Mouse (Mus musculus) right cerebral cortex, postnatal 25 days (tissue): ENCODE data around the gene Stim1.
"Not testable (repeated sequence)": the region's sequence is repeated elsewhere in the genome, so short reads cannot be mapped to it uniquely, and the experiment has no call there.

Source experiments
- DNase-seq: peaks from one replicate; pipeline ENCODE4 v3.0.0; 2022

The Stim1 gene

DNA sequence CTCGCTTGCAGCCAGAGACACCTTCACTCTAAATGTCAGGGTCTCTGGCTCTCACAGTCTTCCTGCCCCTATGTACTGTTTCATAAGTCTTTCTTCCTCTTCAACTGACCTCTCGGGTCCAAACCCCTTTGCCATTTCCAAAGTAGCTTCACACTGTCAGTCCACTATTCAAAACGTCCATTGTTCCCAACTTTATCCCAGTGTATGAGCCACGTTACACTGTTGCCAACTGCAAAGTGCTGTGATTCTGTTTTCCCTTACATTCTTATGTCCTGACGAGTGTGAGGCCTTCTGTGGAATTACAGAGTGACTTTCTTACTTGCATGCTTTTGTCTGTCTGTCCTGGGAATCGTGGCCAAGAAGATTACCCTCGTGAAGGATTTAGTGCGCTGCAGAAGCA is 200.0 kb downstream of the Stim1 start:
- DNase-seq, result no peak

DNA sequence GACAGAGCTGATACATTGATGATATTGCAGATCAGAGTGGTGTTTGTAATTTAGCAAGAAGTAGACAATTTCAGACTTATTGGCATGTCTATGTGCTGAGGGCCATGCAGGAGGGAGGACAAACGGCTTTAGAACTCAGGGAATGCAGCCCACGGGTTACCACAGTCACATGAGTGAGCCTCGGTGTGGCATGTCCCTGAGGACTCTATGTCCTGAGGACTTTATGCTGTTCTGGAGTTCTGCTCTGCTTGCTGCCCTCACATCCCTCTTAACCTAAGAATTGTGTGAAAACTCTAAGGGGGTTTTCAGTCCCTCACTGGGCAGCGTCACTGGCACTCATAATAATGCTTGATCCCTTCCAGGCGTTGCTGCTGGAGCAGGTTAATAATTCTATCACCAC is 205.1 kb downstream of the Stim1 start:
- DNase-seq, result no peak

DNA sequence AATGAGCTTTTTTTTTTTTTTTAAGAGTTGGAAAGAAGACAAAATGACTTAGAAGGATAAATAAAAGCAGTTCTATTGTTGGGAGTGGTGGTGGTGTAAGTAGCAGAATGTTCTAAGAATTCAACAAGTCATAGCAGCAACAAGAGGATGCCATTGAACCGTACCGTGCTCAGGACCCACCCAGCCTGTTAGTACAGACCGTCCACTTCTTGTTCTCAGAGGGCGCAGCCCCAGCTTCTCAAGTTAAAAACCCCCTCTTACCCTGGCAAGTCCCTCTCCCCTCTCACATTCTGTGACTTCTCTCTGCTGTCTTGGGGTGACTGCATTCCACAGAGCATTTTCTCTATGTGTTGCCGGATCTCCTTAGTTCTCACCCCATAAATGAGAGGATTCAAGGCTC is 209.0 kb downstream of the Stim1 start:
- no peak for DNase-seq

DNA sequence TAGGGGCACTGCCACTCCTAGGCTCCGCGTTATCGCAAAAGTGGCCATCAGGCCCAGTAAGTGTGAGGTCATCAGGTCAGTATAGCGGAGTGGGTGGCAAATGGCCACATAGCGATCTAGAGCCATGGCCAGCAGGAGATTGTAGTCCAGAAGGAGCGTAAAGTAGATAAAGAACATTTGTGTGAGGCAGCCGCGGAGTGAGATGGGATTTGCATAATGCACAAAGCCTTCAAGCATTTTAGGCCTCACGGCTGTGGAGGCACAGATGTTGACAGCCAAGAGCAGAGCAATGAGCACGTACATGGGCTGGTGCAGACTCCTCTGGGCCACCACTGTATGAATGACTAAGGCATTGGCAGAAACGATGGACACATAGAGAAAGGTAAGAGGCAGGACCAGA is 209.8 kb downstream of the Stim1 start:
- DNase-seq, result no peak

DNA sequence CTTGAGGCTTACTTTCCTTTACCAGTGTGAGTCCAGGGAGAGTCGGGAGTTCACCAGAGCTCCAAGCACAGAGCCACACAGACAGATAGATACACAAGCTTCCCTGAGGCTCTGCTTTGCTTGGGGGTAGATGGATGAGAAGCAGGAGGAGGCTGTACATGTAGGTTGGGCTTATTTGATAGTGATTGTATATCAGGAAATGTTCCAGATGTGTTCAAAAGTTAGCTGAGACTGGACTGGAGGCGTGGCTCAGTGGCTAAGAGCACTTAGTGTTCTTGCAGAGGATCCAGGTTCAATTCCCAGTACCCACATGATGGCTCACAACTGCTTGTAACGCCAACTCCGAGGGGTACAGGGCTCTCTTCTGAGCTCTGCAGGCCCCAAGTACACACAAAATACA is 210.8 kb downstream of the Stim1 start:
- no peak for DNase-seq

DNA sequence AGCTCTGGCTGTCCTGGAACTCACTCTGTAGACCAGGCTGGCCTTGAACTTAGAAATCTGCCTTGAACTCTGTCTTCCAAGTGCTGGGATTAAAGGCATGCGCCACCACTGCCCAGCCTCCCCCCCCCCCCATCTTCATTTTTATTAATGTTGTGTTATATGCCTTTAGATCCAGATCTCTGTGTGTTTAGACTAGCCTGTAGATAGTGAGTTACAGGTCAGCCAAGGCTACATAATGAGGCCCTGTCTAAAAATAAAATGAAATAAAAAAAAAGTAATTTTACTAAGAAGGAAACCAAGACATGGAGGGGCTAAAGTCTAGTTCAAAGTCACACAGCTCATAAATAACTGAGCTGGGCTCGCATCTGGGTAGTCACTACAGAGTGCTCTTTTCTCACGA is 211.3 kb downstream of the Stim1 start:
- no peak for DNase-seq

DNA sequence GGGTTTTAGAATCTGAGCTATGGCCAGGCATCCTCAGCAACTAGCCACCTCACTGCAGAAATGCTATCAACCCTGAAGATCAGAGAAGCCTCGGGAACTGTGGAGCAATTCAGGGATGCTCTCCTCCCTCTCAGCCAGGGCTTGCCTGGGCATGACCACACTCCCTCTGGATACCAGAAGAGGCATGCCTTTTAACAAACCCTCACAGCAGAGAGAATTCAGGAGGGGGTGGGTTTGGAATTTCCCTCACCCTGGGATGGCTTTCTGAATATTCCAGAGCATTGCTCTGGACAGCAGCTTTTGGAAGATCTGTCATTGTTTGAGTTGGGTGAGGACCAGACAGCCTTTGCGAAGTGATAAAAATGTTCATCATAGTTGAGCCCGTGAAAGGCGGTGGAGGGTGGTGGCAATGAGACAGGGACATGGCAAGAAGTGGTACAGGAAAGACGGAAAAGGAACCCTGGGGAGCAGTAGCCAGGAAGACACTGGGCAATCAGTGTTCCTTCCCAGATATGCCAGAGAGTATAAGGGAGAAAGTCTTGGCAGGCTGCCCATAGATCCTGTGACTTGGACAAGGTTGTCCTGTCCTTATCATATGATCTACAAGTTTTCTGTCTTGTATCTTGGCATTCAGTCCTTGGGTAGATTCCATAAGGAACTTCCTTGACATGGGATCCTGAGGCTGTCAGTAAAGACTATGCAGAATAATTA is 211.9 kb downstream of the Stim1 start:
- no peak for DNase-seq

DNA sequence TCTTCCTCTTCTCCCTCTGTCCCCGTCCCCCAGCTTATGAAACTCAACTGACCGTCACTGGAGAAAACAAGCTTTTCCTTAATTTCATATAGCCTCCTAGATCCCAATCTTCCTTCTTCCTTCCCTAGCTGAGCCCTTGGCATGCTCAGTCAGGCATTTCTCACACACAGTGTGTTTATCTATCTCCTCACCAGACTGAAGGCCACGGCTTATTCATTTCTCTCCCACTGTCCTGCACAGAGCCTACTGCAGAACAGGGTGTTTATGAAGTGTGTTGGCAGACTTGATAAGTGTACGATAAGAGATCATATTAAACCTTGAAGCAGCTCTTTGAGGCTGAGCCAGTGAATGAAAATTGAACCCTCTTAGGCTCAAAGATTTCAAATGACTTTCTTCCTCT is 213.2 kb downstream of the Stim1 start:
- no peak for DNase-seq

DNA sequence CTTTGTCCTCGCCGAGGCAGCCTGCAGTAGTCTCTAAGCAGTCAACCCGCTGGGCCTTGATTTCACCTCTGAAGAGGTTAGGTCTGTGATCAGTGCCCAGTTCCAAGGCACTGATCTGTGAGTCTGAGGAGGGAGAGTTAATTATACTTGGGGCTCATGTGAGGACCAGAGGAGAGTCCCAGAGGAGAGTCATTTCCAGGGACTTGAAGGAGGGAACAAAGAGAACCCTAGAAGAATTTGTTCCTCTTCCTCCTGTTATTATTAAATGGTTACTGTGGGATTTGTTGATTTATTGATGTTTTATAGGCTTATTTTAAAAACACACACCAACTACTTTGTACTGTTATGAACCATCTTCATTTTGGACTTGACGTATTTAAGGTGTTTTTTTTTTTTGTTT is 214.0 kb downstream of the Stim1 start, which contains the start of gene Olfr543:
Olfr543 (minus strand) TSS at position 101 of the 400 bp plus-strand sequence.
- no peak for DNase-seq

DNA sequence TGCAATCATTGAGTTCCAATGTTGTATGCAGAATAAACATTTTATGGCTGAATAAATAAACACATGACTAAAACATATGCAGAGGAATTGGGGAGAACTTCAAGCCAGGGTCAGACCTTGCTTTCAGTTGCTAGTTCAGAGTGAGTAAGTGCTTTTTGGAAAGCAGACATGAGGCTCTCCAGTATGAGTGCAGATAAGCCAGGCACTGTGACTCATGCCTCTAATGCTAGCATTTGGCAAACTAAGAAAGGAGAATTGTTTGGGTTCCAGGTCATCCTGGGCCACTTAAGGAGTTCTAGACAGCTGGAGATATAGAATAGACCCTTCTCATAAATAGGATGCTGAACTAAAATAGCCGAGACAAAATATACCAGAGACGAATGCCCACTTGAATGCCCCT is 216.1 kb downstream of the Stim1 start:
- no peak for DNase-seq

DNA sequence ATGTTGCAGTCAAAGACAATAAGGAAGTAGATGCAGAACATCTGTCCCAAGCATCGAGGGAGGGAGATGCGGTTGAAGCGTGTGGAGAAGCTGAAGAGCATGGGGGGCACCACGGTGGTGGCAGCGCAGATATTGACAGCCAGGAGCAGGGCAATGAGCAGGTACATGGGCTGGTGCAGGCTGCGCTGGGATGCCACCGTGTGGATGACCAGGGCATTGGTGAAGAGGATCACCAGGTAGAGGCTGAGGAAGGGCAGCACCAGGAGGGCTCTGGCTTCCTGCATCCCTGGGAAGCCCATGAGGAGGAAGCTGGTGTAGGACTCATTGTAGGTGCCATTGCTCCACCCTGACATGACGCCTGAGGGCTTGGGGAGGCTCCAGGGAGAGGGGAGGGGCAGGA is 217.2 kb downstream of the Stim1 start:
- not testable (repeated sequence) for DNase-seq

DNA sequence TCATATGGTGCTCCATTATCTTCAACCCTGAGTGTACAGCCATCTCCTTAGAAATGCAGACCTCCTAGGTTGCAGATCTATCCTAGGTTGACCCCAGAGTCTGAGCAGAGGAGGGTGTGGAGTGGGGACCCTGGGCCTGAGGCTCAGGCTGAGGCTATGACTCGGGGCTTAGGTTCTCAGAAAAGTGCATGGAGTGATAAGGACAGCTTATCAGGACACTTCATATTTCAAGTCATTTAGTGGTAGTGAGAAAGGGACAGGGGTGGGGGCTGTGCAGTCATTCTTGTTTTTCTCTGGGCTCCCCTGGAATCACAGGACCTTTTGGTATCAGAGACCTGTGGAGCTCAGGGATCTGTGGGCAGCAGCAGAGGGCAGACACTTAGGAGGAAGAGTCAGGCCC is 218.5 kb downstream of the Stim1 start:
- DNase-seq, result no peak
